Mouse (Mus musculus) MEL (cell line): ENCODE measurements around the gene Hacd3. TPM values are rescaled to one million over a fixed set of nuclear protein-coding genes. Genes with fewer than 3 reads are reported as not detected.

ENCODE experiments used
- DNase-seq: peaks from one replicate; pipeline ENCODE4 v3.0.0; 2011; ENCODE audit warnings: low read depth, low spot score
- H3K27ac ChIP-seq: 2 replicates; pipeline ENCODE4 v1.5.1; 2012; ENCODE audit warnings: low read depth, mild to moderate bottlenecking, control low read depth, low read length, moderate library complexity; ENCODE audit not compliant: control insufficient read depth
- H3K27me3 ChIP-seq, 2 experiments: fragments of 150-350 bp in 1 of 2; sonication (generic) in 1 of 2; 2 replicates each; pipeline ENCODE4 v1.6.1; 2012; ENCODE audit warnings: low read length in 2 of 2, mild to moderate bottlenecking in 2 of 2, improper control_type of control experiment in 1 of 2, moderate library complexity in 1 of 2; ENCODE audit not compliant: insufficient read depth in 2 of 2, control insufficient read depth in 1 of 2
- H3K36me3 ChIP-seq, 2 experiments: 2 replicates each; pipeline ENCODE4 v1.6.1; 2012 to 2014; ENCODE audit warnings: low read length in 2 of 2, improper control_type of control experiment in 1 of 2, inconsistent platforms in 1 of 2, mild to moderate bottlenecking in 1 of 2; ENCODE audit not compliant: insufficient read depth in 2 of 2, control insufficient read depth in 1 of 2
- H3K4me1 ChIP-seq, 2 experiments: fragments of 150-350 bp in 1 of 2; sonication (generic) in 1 of 2; 2 replicates each; pipeline ENCODE4 v1.6.1; 2012; ENCODE audit warnings: low read length in 2 of 2, improper control_type of control experiment in 1 of 2, mild to moderate bottlenecking in 1 of 2; ENCODE audit not compliant: insufficient read depth in 2 of 2, control insufficient read depth in 1 of 2
- H3K4me3 ChIP-seq, 2 experiments: fragments of 150-350 bp in 1 of 2; sonication (generic) in 1 of 2; 2 replicates each; pipeline ENCODE4 v1.5.1; 2012; ENCODE audit warnings: low read depth in 2 of 2, low read length in 2 of 2, mild to moderate bottlenecking in 2 of 2, moderate library complexity in 2 of 2, control low read depth in 1 of 2, improper control_type of control experiment in 1 of 2; ENCODE audit not compliant: control insufficient read depth in 1 of 2, insufficient read depth in 1 of 2
- H3K79me2 ChIP-seq: 2 replicates; pipeline ENCODE4 v1.6.1; 2012; ENCODE audit warnings: mild to moderate bottlenecking, low read length, moderate library complexity; ENCODE audit not compliant: control insufficient read depth, poor library complexity, insufficient read depth
- H3K9ac ChIP-seq: 2 replicates; pipeline ENCODE4 v1.6.1; 2012; ENCODE audit warnings: low read depth, mild to moderate bottlenecking, control low read depth, low read length, moderate library complexity; ENCODE audit not compliant: control insufficient read depth, poor library complexity, severe bottlenecking
- H3K9me3 ChIP-seq: fragments of 150-350 bp; sonication (generic); replicated peaks from 2 replicates; pipeline ENCODE4 v1.6.1; 2012; ENCODE audit warnings: mild to moderate bottlenecking, low read length, improper control_type of control experiment, moderate library complexity; ENCODE audit not compliant: insufficient read depth
- BHLHE40 ChIP-seq: IDR thresholded peaks from 2 replicates; pipeline ENCODE4 v1.6.1; 2012; ENCODE audit warnings: low read depth, mild to moderate bottlenecking, inconsistent platforms, low read length, improper control_type of control experiment, borderline replicate concordance
- CTCF ChIP-seq, 3 experiments: IDR thresholded peaks in 2 of 3; conservative IDR thresholded peaks in 1 of 3; 2 replicates each; pipeline ENCODE4 v1.5.1; 2011 to 2012; ENCODE audit warnings: low read length in 3 of 3, low read depth in 2 of 3, mild to moderate bottlenecking in 2 of 3, improper control_type of control experiment in 1 of 3, inconsistent platforms in 1 of 3, mixed read lengths in 1 of 3, moderate library complexity in 1 of 3; ENCODE audit not compliant: control insufficient read depth in 1 of 3, insufficient read depth in 1 of 3, poor library complexity in 1 of 3, severe bottlenecking in 1 of 3
- HCFC1 ChIP-seq: IDR thresholded peaks from 2 replicates; pipeline ENCODE4 v1.6.1; 2012; ENCODE audit warnings: low read depth, mild to moderate bottlenecking, inconsistent platforms, low read length, improper control_type of control experiment, moderate library complexity
- KAT2A ChIP-seq: conservative IDR thresholded peaks from 2 replicates; pipeline ENCODE4 v1.6.1; 2012; ENCODE audit warnings: low read depth, low read length, improper control_type of control experiment, inconsistent platforms
- MAZ ChIP-seq: IDR thresholded peaks from 2 replicates; pipeline ENCODE4 v1.6.1; 2012; ENCODE audit warnings: low read depth, mild to moderate bottlenecking, inconsistent platforms, low read length, improper control_type of control experiment
- MEF2A ChIP-seq: IDR thresholded peaks from 2 replicates; pipeline ENCODE4 v1.6.1; 2014; ENCODE audit warnings: low read depth, mild to moderate bottlenecking, inconsistent platforms, low read length, improper control_type of control experiment; ENCODE audit not compliant: poor library complexity, insufficient replicate concordance, severe bottlenecking; ENCODE audit errors: extremely low read depth
- NRF1 ChIP-seq: IDR thresholded peaks from 2 replicates; pipeline ENCODE4 v1.6.1; 2014; ENCODE audit warnings: low read depth, mild to moderate bottlenecking, inconsistent platforms, low read length, improper control_type of control experiment, moderate library complexity; ENCODE audit not compliant: poor library complexity, insufficient read depth, severe bottlenecking
- SMC3 ChIP-seq: IDR thresholded peaks from 2 replicates; pipeline ENCODE4 v1.6.1; 2011; ENCODE audit warnings: low read depth, low read length, improper control_type of control experiment
- TBP ChIP-seq: IDR thresholded peaks from 2 replicates; pipeline ENCODE4 v1.8.0; 2011; ENCODE audit warnings: low read depth, low read length, improper control_type of control experiment
- UBTF ChIP-seq: IDR thresholded peaks from 2 replicates; pipeline ENCODE4 v1.6.1; 2012; ENCODE audit warnings: low read depth, mild to moderate bottlenecking, inconsistent platforms, low read length, improper control_type of control experiment, moderate library complexity, borderline replicate concordance; ENCODE audit not compliant: insufficient read depth
- USF1 ChIP-seq: IDR thresholded peaks from 2 replicates; pipeline ENCODE4 v1.6.1; 2014; ENCODE audit warnings: low read depth, mild to moderate bottlenecking, inconsistent platforms, low read length, improper control_type of control experiment, moderate library complexity
- polyA plus RNA-seq, 2 experiments: library from polyadenylated mRNA; stranded (reverse) in 1 of 2; unstranded in 1 of 2; fragments of >175 nt in 1 of 2; fragments of >200 nt in 1 of 2; gene quantifications; 2 replicates each; pipeline versions ENCODE4 v1.2.1 to v1.2.4; 2012; ENCODE audit warnings: low replicate concordance in 2 of 2, low read depth in 1 of 2; ENCODE audit not compliant: insufficient read length in 2 of 2, insufficient read depth in 1 of 2, missing spikeins in 1 of 2
- total RNA-seq: library from RNA; depleted of rRNA; stranded (reverse); fragments of 300-350 nt; gene quantifications from 2 replicates; pipeline ENCODE4 v1.2.3, GENCODE M21; 2012

Hacd3 gene
- total and polyA plus RNA-seq, 3 experiments, result 47.3 to 340 (median 57.9) TPM

DNA sequence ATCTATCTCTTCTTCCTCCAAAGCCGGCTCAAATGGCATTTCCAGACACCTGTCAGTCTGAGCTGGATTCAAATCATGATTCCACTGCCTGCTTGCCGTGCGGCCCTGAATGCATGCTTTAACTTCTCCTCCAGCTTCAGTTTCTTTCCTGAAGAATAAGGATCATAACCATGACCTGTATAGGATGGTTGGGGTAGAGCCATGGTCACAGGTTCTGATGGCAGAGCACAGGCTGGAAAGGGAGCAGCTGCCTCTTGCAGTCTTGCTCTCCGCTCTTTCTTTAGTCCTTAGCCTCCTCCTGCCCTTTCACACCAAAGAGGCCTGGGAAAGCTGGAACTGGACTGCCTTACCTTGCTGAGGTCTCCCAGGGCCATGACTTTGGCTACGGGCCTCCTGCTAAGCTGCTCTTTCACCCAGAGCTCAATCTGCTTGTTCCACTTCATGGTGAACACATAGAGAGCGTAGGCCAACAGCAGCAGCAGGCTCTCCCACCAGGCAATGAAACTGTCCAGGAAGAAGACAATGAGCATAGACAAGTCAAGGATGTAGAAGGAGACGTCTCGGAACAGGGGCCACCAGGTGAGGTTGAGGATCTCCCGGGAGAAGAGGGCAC, 73.9 kb downstream of the Hacd3 start (continued):
- TF ChIP-seq MEF2A (no peak), USF1 (no peak), NRF1 (no peak), TBP (peak; percentile 95), HCFC1 (peak; percentile 35; the same call in 1 of the 2 replicates)

DNA sequence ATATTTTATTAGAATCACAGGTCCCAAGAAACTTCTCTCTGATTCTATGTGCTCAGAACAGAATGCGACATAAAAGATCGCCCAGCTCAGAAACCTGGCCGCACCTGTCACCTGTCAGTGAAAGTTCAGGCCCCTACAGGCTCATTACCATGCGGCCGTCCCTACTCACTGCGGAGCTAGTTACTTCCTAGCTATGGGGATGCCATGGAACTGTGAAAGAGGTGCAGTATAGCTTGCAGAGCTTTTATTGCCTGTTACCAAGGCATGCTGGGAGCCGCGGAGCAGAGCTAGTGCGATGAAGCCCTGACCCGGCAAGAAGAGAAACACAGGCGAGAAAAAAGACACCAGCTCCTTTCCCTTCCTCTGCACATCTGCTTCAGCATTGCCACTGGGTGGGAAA, 77.5 kb downstream of the Hacd3 start:
- Histone ChIP-seq H3K4me1 (peaks cover 7 to 13% of the 10 kb centered on the region in 2 experiments; a peak in 3 of 4 replicates), H3K79me2 (no peaks in the 10 kb centered on the region), H3K36me3 (peaks cover 0 to 10% of the 10 kb centered on the region in 2 experiments; a peak in 2 of 4 replicates), H3K9ac (no peak overlapping the region), H3K27me3 (peaks cover 0 to 2% of the 10 kb centered on the region in 2 experiments; a peak in 1 of 4 replicates), H3K9me3 (no peaks in the 10 kb centered on the region), H3K4me3 (no peak overlapping the region), H3K27ac (no peak overlapping the region)
- TF ChIP-seq BHLHE40 (no peak), SMC3 (no peak), KAT2A (no peak)
- DNase-seq, result no peak

DNA sequence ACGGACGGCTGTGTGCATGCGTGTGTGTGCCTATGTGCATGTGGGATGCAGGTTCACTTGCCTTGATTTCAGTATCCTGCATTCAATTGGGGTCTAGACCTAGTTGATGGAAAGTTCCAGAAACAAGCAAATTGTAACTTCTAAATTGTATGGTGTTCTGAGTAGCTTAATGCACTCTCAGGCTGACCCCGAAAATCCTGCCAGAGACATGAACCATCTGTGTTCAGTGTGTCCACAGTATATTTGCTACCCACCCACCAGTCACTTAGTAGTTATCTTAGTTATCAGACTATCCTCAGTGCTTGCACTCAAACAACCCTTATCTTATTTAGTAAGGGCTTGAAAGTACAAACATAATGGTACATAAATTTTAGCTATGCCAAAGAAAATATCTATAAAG, 79.8 kb downstream of the Hacd3 start:
- Histone ChIP-seq H3K27ac (no peak overlapping the region), H3K4me1 (peaks cover 12 to 31% of the 10 kb centered on the region in 2 experiments; a peak in 3 of 4 replicates), H3K79me2 (no peaks in the 10 kb centered on the region), H3K9me3 (no peaks in the 10 kb centered on the region), H3K9ac (no peak overlapping the region), H3K4me3 (no peak overlapping the region), H3K27me3 (peaks cover 0 to 2% of the 10 kb centered on the region in 2 experiments; a peak in 1 of 4 replicates), H3K36me3 (peaks cover 0 to 16% of the 10 kb centered on the region in 2 experiments; a peak in 2 of 4 replicates)
- no peak for DNase-seq
- TF ChIP-seq MAZ (no peak), HCFC1 (no peak)

DNA sequence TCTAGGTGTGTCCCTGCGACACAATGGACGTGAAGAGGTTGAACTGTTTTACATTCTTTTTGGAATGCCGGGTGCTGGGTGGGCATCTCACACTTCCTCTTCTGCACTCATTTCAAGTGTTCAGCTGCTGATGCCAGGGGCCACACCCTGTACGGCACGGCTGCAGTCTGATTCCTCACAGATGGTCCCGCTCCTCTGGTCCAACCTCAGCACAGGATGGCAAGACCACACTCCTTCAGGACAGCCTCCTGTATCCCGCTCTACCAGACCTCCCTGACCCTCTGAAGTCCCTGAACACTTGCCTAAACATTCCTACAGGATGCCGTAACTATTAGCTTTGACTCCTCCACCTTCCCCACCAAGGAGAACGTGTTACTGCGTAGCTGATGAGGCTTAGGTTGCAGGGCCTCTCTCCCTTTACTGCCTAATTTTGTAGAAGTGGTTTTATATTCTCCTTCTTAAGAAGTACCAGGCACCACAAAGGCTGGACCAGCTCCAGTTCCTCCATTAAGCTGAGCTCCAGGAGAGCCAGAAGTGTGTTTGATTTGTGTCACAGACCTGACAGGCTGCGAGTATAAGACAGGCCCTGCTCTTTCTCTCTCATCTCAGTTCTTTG, 80.7 kb downstream of the Hacd3 start:
- TF ChIP-seq UBTF, result no peak
- TF ChIP-seq CTCF (IDR thresholded peaks at IDR 0.05 in 2 of 3, conservative IDR thresholded peaks at IDR 0.05 in 1 of 3; ENCODE audit: control insufficient read depth in 1 of 3, insufficient read depth in 1 of 3, low read depth in 2 of 3, low read length in 3 of 3, poor library complexity in 1 of 3, severe bottlenecking in 1 of 3), result no peak
- no peaks in the 10 kb centered on the region for H3K79me2 ChIP-seq
- peak; percentile 26 for DNase-seq
- H3K4me1 ChIP-seq, result peaks cover 12 to 37% of the 10 kb centered on the region in 2 experiments; a peak in 3 of 4 replicates
- no peak overlapping the region for H3K27ac ChIP-seq
- H3K36me3 ChIP-seq, result peaks cover 0 to 16% of the 10 kb centered on the region in 2 experiments; a peak in 2 of 4 replicates
- no peak overlapping the region for H3K9ac ChIP-seq
- H3K4me3 ChIP-seq, result no peak overlapping the region
- H3K27me3 ChIP-seq, result peaks cover 0 to 2% of the 10 kb centered on the region in 2 experiments; a peak in 1 of 4 replicates
- H3K9me3 ChIP-seq, result no peaks in the 10 kb centered on the region
